Mouse (Mus musculus) midbrain, postnatal 0 days (tissue): ENCODE data around the gene Rpl19. TPM values are rescaled to one million over a fixed set of nuclear protein-coding genes. Genes with fewer than 3 reads are reported as not detected.

Experiments used
- ATAC-seq: fragments of 200-750 bp; cut with Nextera tagmentation; 2 replicates; pipeline ENCODE4 v1.8.0; 2017; ENCODE audit warnings: moderate number of reproducible peaks, mild to moderate bottlenecking, moderate TSS enrichment, moderate library complexity; ENCODE audit not compliant: low FRiP score
- DNase-seq: peaks from one replicate; pipeline ENCODE4 v3.0.0-alpha.2; 2015; ENCODE audit warnings: low spot score
- H3K27ac ChIP-seq: fragments of 300-500 bp; sonication (generic); 2 replicates; pipeline ENCODE4 v1.5.1; 2014; ENCODE audit warnings: low read depth, mild to moderate bottlenecking, low read length, mixed read lengths
- H3K27me3 ChIP-seq: fragments of 300-500 bp; sonication (generic); 2 replicates; pipeline ENCODE4 v1.6.1; 2014; ENCODE audit warnings: low read length, control low read depth, mixed read lengths; ENCODE audit not compliant: insufficient read depth
- H3K36me3 ChIP-seq: fragments of 300-500 bp; sonication (generic); 2 replicates; pipeline ENCODE4 v1.6.1; 2014; ENCODE audit warnings: low read length, control low read depth, mixed read lengths; ENCODE audit not compliant: insufficient read depth
- H3K4me1 ChIP-seq: fragments of 300-500 bp; sonication (generic); 2 replicates; pipeline ENCODE4 v1.6.1; 2014; ENCODE audit warnings: mild to moderate bottlenecking, control low read depth, antibody characterized with exemption, low read length, mixed read lengths; ENCODE audit not compliant: insufficient read depth
- H3K4me2 ChIP-seq: fragments of 300-500 bp; sonication (generic); 2 replicates; pipeline ENCODE4 v1.6.1; 2014; ENCODE audit warnings: low read depth, mild to moderate bottlenecking, low read length, mixed read lengths; ENCODE audit not compliant: poor library complexity, severe bottlenecking
- H3K4me3 ChIP-seq: fragments of 300-500 bp; sonication (generic); 2 replicates; pipeline ENCODE4 v1.5.1; 2014; ENCODE audit warnings: low read depth, mild to moderate bottlenecking, low read length, moderate library complexity
- H3K9ac ChIP-seq: fragments of 300-500 bp; sonication (generic); replicated peaks from 2 replicates; pipeline ENCODE4 v1.6.1; 2014; ENCODE audit warnings: mild to moderate bottlenecking, low read length, moderate library complexity, mixed read lengths; ENCODE audit not compliant: poor library complexity, severe bottlenecking
- H3K9me3 ChIP-seq: fragments of 300-500 bp; sonication (generic); 2 replicates; pipeline ENCODE4 v1.6.1; 2016; ENCODE audit warnings: low read length, control low read depth
- CTCF ChIP-seq: IDR thresholded peaks from 2 replicates; pipeline ENCODE4 v1.5.1; 2016; ENCODE audit warnings: antibody characterized with exemption, mild to moderate bottlenecking
- WGBS: fragments of 180-500 bp; shearing (Covaris S2); extraction: QIAGEN DNeasy Blood & Tissue Kit; methylation state at CpG from one replicate; pipeline ENCODE4 v1.1.7; 2014; 5-methylcytosine and 5-hydroxymethylcytosine counted together
- polyA plus RNA-seq: library from polyadenylated mRNA; unstranded; fragments of >200 nt; fragmentation: Nextera tagmentation; extraction: Ambion mirVana; gene quantifications from 2 replicates; pipeline ENCODE4 v1.2.1, GENCODE M21; 2015
- total RNA-seq: library from RNA; depleted of rRNA; stranded (reverse); fragments of >200 nt; gene quantifications from 2 replicates; pipeline ENCODE4 v1.2.3, GENCODE M21; 2014

The Rpl19 gene
- total and polyA plus RNA-seq, 2 experiments from 2014 or later, result 591 to 686 TPM

GRCm38 (mm10) chr11:98030701-98031442 is 4.4 kb downstream of the Rpl19 start:
- no peak for ATAC-seq
- H3K9ac ChIP-seq, result no peak overlapping the region

DNA sequence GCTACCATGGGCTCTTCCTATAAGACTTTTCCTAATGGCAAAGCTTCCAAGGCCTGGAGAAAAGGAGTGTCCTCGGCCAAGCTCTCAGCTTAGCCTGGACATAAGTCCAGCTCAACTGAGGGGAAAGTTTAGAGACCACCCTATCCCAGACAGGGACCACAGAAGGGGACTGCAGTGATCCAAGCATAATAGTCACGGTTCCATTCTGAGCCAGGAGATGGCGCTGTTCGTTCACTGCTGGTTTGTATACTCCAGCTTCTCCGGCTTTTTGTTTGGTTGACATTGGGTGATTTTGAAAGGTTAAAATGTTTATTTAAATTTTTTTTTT is 4.9 kb downstream of the Rpl19 start:
- DNase-seq, result peak; percentile 88
- H3K27ac ChIP-seq, result no peak overlapping the region
- no peaks in the 10 kb centered on the region for H3K9me3 ChIP-seq

More at GRCm38 (mm10) chr11:98030701-98031442, 4.4 kb downstream of the Rpl19 start:
- Histone ChIP-seq H3K27ac (no peak overlapping the region), H3K4me2 (no peak overlapping the region), H3K36me3 (peaks cover 23% of the 10 kb centered on the region), H3K9me3 (no peaks in the 10 kb centered on the region), H3K4me3 (no peak overlapping the region), H3K27me3 (no peaks in the 10 kb centered on the region), H3K4me1 (peaks cover 5% of the 10 kb centered on the region; the same call in 1 of the 2 replicates)
- peak; percentile 54 for TF ChIP-seq CTCF
- no peak for DNase-seq
- 44% methylated on average over 5 of the region's 5 CpGs for WGBS

DNA sequence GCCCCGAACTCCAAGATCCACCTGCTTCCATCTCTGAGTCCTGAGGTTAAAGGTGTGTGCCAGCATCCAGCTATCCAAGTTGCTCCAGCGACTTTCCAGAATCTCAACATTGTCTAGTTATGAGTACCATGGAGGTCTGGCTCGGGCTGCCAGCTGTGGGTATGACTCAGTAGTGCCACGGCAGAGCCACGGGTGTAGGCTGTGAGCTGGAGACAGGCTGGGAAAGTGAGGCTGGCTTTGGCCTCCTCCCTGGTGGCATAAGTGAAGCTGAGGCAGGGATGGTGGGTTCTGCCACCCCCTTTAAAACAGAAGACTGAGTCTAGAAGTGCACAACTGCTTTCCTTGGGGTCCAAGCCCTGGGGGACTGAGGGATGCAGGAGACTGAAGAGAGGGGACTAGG is 7.6 kb downstream of the Rpl19 start:
- H3K27me3 ChIP-seq, result no peaks in the 10 kb centered on the region
- no peak overlapping the region for H3K27ac ChIP-seq
- DNase-seq (no peak), ATAC-seq (no peak)
- WGBS, result 91% methylated on average over 5 of the region's 5 CpGs
- H3K4me3 ChIP-seq, result no peak overlapping the region
- no peak overlapping the region for H3K4me2 ChIP-seq
- H3K9ac ChIP-seq, result no peak overlapping the region
- H3K9me3 ChIP-seq, result no peaks in the 10 kb centered on the region
- H3K4me1 ChIP-seq, result peaks cover 10% of the 10 kb centered on the region; the same call in 1 of the 2 replicates
- peaks cover 19% of the 10 kb centered on the region; the same call in 1 of the 2 replicates for H3K36me3 ChIP-seq
- no peak for TF ChIP-seq CTCF

More for the DNA sequence above, 4.9 kb downstream of the Rpl19 start:
- no peak for ATAC-seq
- H3K4me3 ChIP-seq, result no peak overlapping the region
- H3K36me3 ChIP-seq, result peaks cover 23% of the 10 kb centered on the region
- H3K27me3 ChIP-seq, result no peaks in the 10 kb centered on the region
- TF ChIP-seq CTCF, result peak; percentile 90
- H3K4me1 ChIP-seq, result peaks cover 10% of the 10 kb centered on the region; the same call in 1 of the 2 replicates
- no peak overlapping the region for H3K9ac ChIP-seq
- WGBS, result 3% methylated on average over 5 of the region's 5 CpGs
- no peak overlapping the region for H3K4me2 ChIP-seq

- no peak overlapping the region for H3K4me2 ChIP-seq
- ATAC-seq (no peak; the same call in 1 of the 2 replicates), DNase-seq (peak; percentile 77)
- TF ChIP-seq CTCF, result no peak
- no peaks in the 10 kb centered on the region for H3K9me3 ChIP-seq
- no peak overlapping the region for H3K27ac ChIP-seq
- H3K4me1 ChIP-seq, result peaks cover 10% of the 10 kb centered on the region; the same call in 1 of the 2 replicates
- no peaks in the 10 kb centered on the region for H3K27me3 ChIP-seq
- H3K9ac ChIP-seq, result no peak overlapping the region
- peaks cover 12% of the 10 kb centered on the region; the same call in 1 of the 2 replicates for H3K36me3 ChIP-seq
- no peak overlapping the region for H3K4me3 ChIP-seq
- 27% methylated on average over 4 of the region's 4 CpGs for WGBS
Measured at GRCm38 (mm10) chr11:98034840-98035239, 8.3 kb downstream of the Rpl19 start.

DNA sequence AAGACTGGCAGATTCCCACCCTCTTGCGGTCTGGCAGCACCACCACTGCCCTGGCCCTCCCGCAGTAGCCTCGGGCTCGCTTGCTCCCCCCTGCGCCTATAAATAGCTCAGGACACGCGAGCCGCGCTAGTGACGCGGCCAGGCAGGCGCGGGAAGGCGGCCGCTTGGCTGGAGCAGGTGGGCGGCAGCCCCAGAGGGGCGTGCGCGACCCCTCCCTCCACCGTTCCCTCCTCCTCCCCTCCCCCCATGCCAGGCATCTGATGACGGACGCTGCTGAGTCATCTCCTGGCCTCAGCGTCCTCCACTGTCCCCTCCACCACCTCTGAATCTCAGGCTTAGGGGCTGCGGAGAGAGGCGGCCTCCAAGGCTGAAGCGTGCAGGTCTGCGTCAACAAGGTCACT is 9.5 kb downstream of the Rpl19 start:
- TF ChIP-seq CTCF, result peak; percentile 30; the same call in 1 of the 2 replicates
- H3K36me3 ChIP-seq, result peaks cover 4% of the 10 kb centered on the region; the same call in 1 of the 2 replicates
- ATAC-seq (peak; percentile 74), DNase-seq (peak; percentile 69)
- peak overlapping the region; percentile 39 for H3K4me3 ChIP-seq
- H3K27me3 ChIP-seq, result no peaks in the 10 kb centered on the region
- H3K9me3 ChIP-seq, result no peaks in the 10 kb centered on the region
- 1% methylated on average over 27 of the region's 27 CpGs for WGBS
- H3K9ac ChIP-seq, result peak overlapping the region; percentile 56
- H3K27ac ChIP-seq, result 0 out of 2 replicates have a peak overlapping the region, but pooled peaks have one; percentile 26
- H3K4me1 ChIP-seq, result peaks cover 10% of the 10 kb centered on the region; the same call in 1 of the 2 replicates
- peak overlapping the region; percentile 77 for H3K4me2 ChIP-seq

GRCm38 (mm10) chr11:98037871-98038270 is 11.4 kb downstream of the Rpl19 start:
- Histone ChIP-seq H3K9me3 (no peaks in the 10 kb centered on the region), H3K9ac (no peak overlapping the region), H3K4me1 (peaks cover 10% of the 10 kb centered on the region; the same call in 1 of the 2 replicates), H3K4me3 (no peak overlapping the region), H3K36me3 (no peaks in the 10 kb centered on the region), H3K27me3 (no peaks in the 10 kb centered on the region), H3K27ac (no peak overlapping the region), H3K4me2 (no peak overlapping the region)
- WGBS, result 63% methylated on average over 14 of the region's 14 CpGs
- DNase-seq (no peak), ATAC-seq (no peak)
- TF ChIP-seq CTCF, result no peak
